Mouse (Mus musculus) midbrain, embryonic 15.5 days (tissue): ENCODE measurements around the gene Gm20388. TPM values are rescaled to one million over a fixed set of nuclear protein-coding genes. Genes with fewer than 3 reads are reported as not detected.

ENCODE experiments used
- ATAC-seq: fragments of 200-750 bp; cut with Nextera tagmentation; replicated peaks from 2 replicates; pipeline ENCODE4 v1.8.0; 2017; ENCODE audit warnings: moderate TSS enrichment
- H3K27ac ChIP-seq: fragments of 300-500 bp; sonication (generic); 2 replicates; pipeline ENCODE4 v1.5.1; 2015; ENCODE audit warnings: mild to moderate bottlenecking, inconsistent platforms
- H3K27me3 ChIP-seq: fragments of 300-500 bp; sonication (generic); replicated peaks from 2 replicates; pipeline ENCODE4 v1.6.1; 2015; ENCODE audit warnings: inconsistent platforms
- H3K36me3 ChIP-seq: fragments of 300-500 bp; sonication (generic); replicated peaks from 2 replicates; pipeline ENCODE4 v1.6.1; 2015; ENCODE audit warnings: inconsistent platforms
- H3K4me1 ChIP-seq: fragments of 300-500 bp; sonication (generic); 2 replicates; pipeline ENCODE4 v1.6.1; 2015; ENCODE audit warnings: inconsistent platforms
- H3K4me2 ChIP-seq: fragments of 300-500 bp; sonication (generic); 2 replicates; pipeline ENCODE4 v1.6.1; 2015; ENCODE audit warnings: inconsistent platforms, mild to moderate bottlenecking, moderate library complexity
- H3K4me3 ChIP-seq: fragments of 300-500 bp; sonication (generic); 2 replicates; pipeline ENCODE4 v1.5.1; 2015; ENCODE audit warnings: mild to moderate bottlenecking, inconsistent platforms
- H3K9ac ChIP-seq: fragments of 300-500 bp; sonication (generic); 2 replicates; pipeline ENCODE4 v1.6.1; 2015; ENCODE audit warnings: mild to moderate bottlenecking, inconsistent platforms
- H3K9me3 ChIP-seq: fragments of 300-500 bp; sonication (generic); 2 replicates; pipeline ENCODE4 v1.6.1; 2016; ENCODE audit warnings: inconsistent platforms
- WGBS: fragments of 180-500 bp; shearing (Covaris S2); methylation state at CpG from one replicate; pipeline ENCODE4 v1.1.7; 2015; ENCODE audit warnings: mixed read lengths; 5-methylcytosine and 5-hydroxymethylcytosine counted together
- polyA plus RNA-seq: library from polyadenylated mRNA; unstranded; fragments of >200 nt; fragmentation: Nextera tagmentation; extraction: Ambion mirVana; gene quantifications from 2 replicates; pipeline ENCODE4 v1.2.1, GENCODE M21; 2015

Gene Gm20388
- polyA plus RNA-seq, 1 experiment from 2014 or later: 5.6 TPM

GRCm38 (mm10) chr8:121636180-121636579, 1725.5 kb downstream of the Gm20388 start:
- H3K27ac ChIP-seq: 0 out of 2 replicates have a peak overlapping the region, but pooled peaks have one; percentile 31
- ATAC-seq: no peak
- WGBS: 87% methylated on average over 8 of the region's 8 CpGs

GRCm38 (mm10) chr8:121642804-121643203, 1732.2 kb downstream of the Gm20388 start:
- peaks cover 75% of the 10 kb centered on the region for H3K4me1 ChIP-seq
- ATAC-seq: 0 out of 2 replicates have a peak, but pooled peaks have one; percentile 13
- H3K27me3 ChIP-seq: no peaks in the 10 kb centered on the region
- H3K36me3 ChIP-seq: no peaks in the 10 kb centered on the region
- no peak overlapping the region for H3K4me3 ChIP-seq
- H3K4me2 ChIP-seq: no peak overlapping the region
- H3K9ac ChIP-seq: no peak overlapping the region; the same call in 1 of the 2 replicates
- peak overlapping the region; percentile 39; the same call in 1 of the 2 replicates for H3K27ac ChIP-seq
- WGBS: 83% methylated on average over 3 of the region's 3 CpGs
- H3K9me3 ChIP-seq: no peaks in the 10 kb centered on the region

More at GRCm38 (mm10) chr8:121636180-121636579, 1725.5 kb downstream of the Gm20388 start:
- H3K9me3 ChIP-seq: no peaks in the 10 kb centered on the region
- no peaks in the 10 kb centered on the region for H3K36me3 ChIP-seq
- H3K27me3 ChIP-seq: no peaks in the 10 kb centered on the region
- H3K9ac ChIP-seq: no peak overlapping the region
- H3K4me2 ChIP-seq: no peak overlapping the region
- peaks cover 37% of the 10 kb centered on the region for H3K4me1 ChIP-seq
- H3K4me3 ChIP-seq: no peak overlapping the region

- no peaks in the 10 kb centered on the region for H3K9me3 ChIP-seq
- no peak overlapping the region for H3K9ac ChIP-seq
- WGBS: 61% methylated on average over 11 of the region's 11 CpGs
- H3K27ac ChIP-seq: peak overlapping the region; percentile 39; the same call in 1 of the 2 replicates
- peaks cover 80% of the 10 kb centered on the region for H3K4me1 ChIP-seq
- H3K36me3 ChIP-seq: no peaks in the 10 kb centered on the region
- no peak for ATAC-seq
- no peak overlapping the region for H3K4me3 ChIP-seq
- no peak overlapping the region for H3K4me2 ChIP-seq
- no peaks in the 10 kb centered on the region for H3K27me3 ChIP-seq
Observed at GRCm38 (mm10) chr8:121643384-121643783, 1732.7 kb downstream of the Gm20388 start.

GRCm38 (mm10) chr8:121647511-121648215, 1737.0 kb downstream of the Gm20388 start:
- 76% methylated on average over 12 of the region's 12 CpGs for WGBS
- no peak for ATAC-seq
- no peak overlapping the region for H3K9ac ChIP-seq

GRCm38 (mm10) chr8:121648451-121648850, 1737.8 kb downstream of the Gm20388 start:
- Histone ChIP-seq H3K36me3 (no peaks in the 10 kb centered on the region), H3K9ac (peak overlapping the region; percentile 9; the same call in 1 of the 2 replicates), H3K27me3 (no peaks in the 10 kb centered on the region), H3K27ac (no peak overlapping the region), H3K4me3 (peak overlapping the region; percentile 84), H3K9me3 (no peaks in the 10 kb centered on the region), H3K4me1 (peaks cover 77% of the 10 kb centered on the region), H3K4me2 (peak overlapping the region; percentile 91)
- 51% methylated on average over 16 of the region's 16 CpGs for WGBS
- ATAC-seq: no peak

More at GRCm38 (mm10) chr8:121647511-121648215, 1737.0 kb downstream of the Gm20388 start:
- Histone ChIP-seq H3K36me3 (no peaks in the 10 kb centered on the region), H3K9me3 (no peaks in the 10 kb centered on the region), H3K27ac (no peak overlapping the region), H3K4me2 (peak overlapping the region; percentile 91), H3K4me1 (peaks cover 84% of the 10 kb centered on the region), H3K27me3 (no peaks in the 10 kb centered on the region), H3K4me3 (peak overlapping the region; percentile 84)

GRCm38 (mm10) chr8:121649423-121649822, 1738.8 kb downstream of the Gm20388 start:
- Histone ChIP-seq H3K4me3 (peak overlapping the region; percentile 84), H3K27ac (no peak overlapping the region), H3K4me2 (peak overlapping the region; percentile 91), H3K4me1 (peaks cover 77% of the 10 kb centered on the region), H3K9me3 (no peaks in the 10 kb centered on the region), H3K9ac (peak overlapping the region; percentile 82), H3K36me3 (no peaks in the 10 kb centered on the region), H3K27me3 (no peaks in the 10 kb centered on the region)
- ATAC-seq: no peak
- 68% methylated on average over 5 of the region's 5 CpGs for WGBS

GRCm38 (mm10) chr8:121649904-121650303, 1739.3 kb downstream of the Gm20388 start:
- Histone ChIP-seq H3K4me1 (peaks cover 77% of the 10 kb centered on the region), H3K4me3 (peak overlapping the region; percentile 84), H3K9me3 (no peaks in the 10 kb centered on the region), H3K27me3 (no peaks in the 10 kb centered on the region), H3K4me2 (peak overlapping the region; percentile 91), H3K36me3 (no peaks in the 10 kb centered on the region), H3K9ac (peak overlapping the region; percentile 82), H3K27ac (no peak overlapping the region)
- 27% methylated on average over 10 of the region's 10 CpGs for WGBS
- no peak for ATAC-seq

GRCm38 (mm10) chr8:121650389-121651307, 1740.0 kb downstream of the Gm20388 start:
- Histone ChIP-seq H3K9ac (peak overlapping the region; percentile 82), H3K4me2 (peak overlapping the region; percentile 91), H3K4me1 (peaks cover 70% of the 10 kb centered on the region), H3K27me3 (no peaks in the 10 kb centered on the region), H3K27ac (no peak overlapping the region), H3K36me3 (no peaks in the 10 kb centered on the region), H3K9me3 (no peaks in the 10 kb centered on the region), H3K4me3 (peak overlapping the region; percentile 84)
- ATAC-seq: no peak
- 52% methylated on average over 20 of the region's 20 CpGs for WGBS

- peaks cover 63% of the 10 kb centered on the region for H3K4me1 ChIP-seq
- H3K9ac ChIP-seq: peak overlapping the region; percentile 82
- no peak for ATAC-seq
- H3K4me3 ChIP-seq: peak overlapping the region; percentile 84
- peak overlapping the region; percentile 80 for H3K27ac ChIP-seq
- WGBS: 5% methylated on average over 47 of the region's 47 CpGs
- H3K27me3 ChIP-seq: no peaks in the 10 kb centered on the region
- H3K9me3 ChIP-seq: no peaks in the 10 kb centered on the region
- H3K36me3 ChIP-seq: no peaks in the 10 kb centered on the region
- peak overlapping the region; percentile 91 for H3K4me2 ChIP-seq
Observed at GRCm38 (mm10) chr8:121651308-121651873, 1740.8 kb downstream of the Gm20388 start.

- under 1% methylated on average over 51 of the region's 56 CpGs for WGBS
- Histone ChIP-seq H3K4me1 (peaks cover 57% of the 10 kb centered on the region), H3K4me3 (peak overlapping the region; percentile 84)
Observed at GRCm38 (mm10) chr8:121651874-121652361, 1741.3 kb downstream of the Gm20388 start.

GRCm38 (mm10) chr8:121652774-121653323, 1742.2 kb downstream of the Gm20388 start, which contains the start of gene Zcchc14:
TSS of gene Zcchc14 (minus strand) at chr8:121652901.
- under 1% methylated on average over 67 of the region's 67 CpGs for WGBS
- peak within 1 kb of the TSS; percentile 82 for H3K9ac ChIP-seq
- peak within 1 kb of the TSS; percentile 99 for H3K27ac ChIP-seq
- peaks cover 48% of the 10 kb centered on the region for H3K4me1 ChIP-seq
- ATAC-seq: peak; percentile 98
- no peaks in the 10 kb centered on the region for H3K27me3 ChIP-seq
- peak within 1 kb of the TSS; percentile 91 for H3K4me2 ChIP-seq
- no peaks in the 10 kb centered on the region for H3K9me3 ChIP-seq
- H3K36me3 ChIP-seq: no peaks in the 10 kb centered on the region
- H3K4me3 ChIP-seq: peak within 1 kb of the TSS; percentile 84

More at GRCm38 (mm10) chr8:121651874-121652361, 1741.3 kb downstream of the Gm20388 start:
- Histone ChIP-seq H3K9ac (peak overlapping the region; percentile 82), H3K4me2 (peak overlapping the region; percentile 91), H3K36me3 (no peaks in the 10 kb centered on the region), H3K27me3 (no peaks in the 10 kb centered on the region), H3K27ac (peak overlapping the region; percentile 80), H3K9me3 (no peaks in the 10 kb centered on the region)
- ATAC-seq: no peak
